Mouse (Mus musculus): Measurements from ENCODE around the gene Hist1h2ah. TPM values are rescaled to one million over a fixed set of nuclear protein-coding genes. Genes with fewer than 3 reads are reported as not detected.
"Not testable (repeated sequence)": the region's sequence is repeated elsewhere in the genome, so short reads cannot be mapped to it uniquely, and the experiment has no call there.

Hist1h2ah gene
- total RNA-seq (2014; rRNA removed) (67.7 and 136 TPM in 2 replicates), polyA plus RNA-seq (2015; fragmentation: Nextera tagmentation; extraction: Ambion mirVana) (2.2 and 10.5 TPM in 2 replicates)

DNA sequence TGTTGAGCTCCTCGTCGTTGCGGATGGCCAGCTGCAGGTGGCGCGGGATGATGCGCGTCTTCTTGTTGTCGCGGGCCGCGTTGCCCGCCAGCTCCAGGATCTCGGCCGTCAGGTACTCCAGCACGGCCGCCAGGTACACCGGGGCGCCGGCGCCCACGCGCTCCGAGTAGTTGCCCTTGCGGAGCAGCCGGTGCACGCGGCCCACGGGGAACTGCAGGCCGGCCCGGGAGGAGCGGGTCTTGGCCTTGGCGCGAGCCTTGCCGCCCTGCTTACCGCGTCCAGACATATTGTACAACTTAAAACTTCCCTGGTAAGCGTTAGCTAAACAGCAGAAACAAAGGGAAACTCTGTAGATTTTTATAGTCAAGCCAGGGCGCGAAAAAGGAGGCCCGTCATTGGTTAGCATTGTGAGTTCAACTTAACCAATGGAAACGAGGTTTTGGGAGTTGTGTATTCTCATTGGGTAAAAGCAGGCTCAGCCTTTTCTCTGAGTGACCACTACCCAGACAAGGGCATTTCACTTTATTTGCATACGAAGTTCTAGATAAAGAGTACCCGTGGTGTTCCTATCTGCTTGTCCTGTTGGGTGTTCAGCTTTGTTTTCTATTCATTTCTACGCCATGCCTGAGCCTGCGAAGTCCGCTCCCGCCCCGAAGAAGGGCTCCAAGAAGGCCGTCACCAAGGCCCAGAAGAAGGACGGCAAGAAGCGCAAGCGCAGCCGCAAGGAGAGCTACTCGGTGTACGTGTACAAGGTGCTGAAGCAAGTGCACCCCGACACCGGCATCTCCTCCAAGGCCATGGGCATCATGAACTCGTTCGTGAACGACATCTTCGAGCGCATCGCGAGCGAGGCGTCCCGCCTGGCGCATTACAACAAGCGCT lies at the start of gene Hist1h2ah, which contains the start of gene Hist1h2bk:
Gene Hist1h2ah, minus strand, starts transcription at position 302 of the 882 bp plus-strand sequence.
Gene Hist1h2bk, plus strand, starts transcription at position 604 of the 882 bp plus-strand sequence.
- not testable (repeated sequence) for H3K36me3 ChIP-seq (ENCODE audit: insufficient read depth, low read length); H3K4me1 ChIP-seq (ENCODE audit: insufficient read depth, low read length); H3K9me3 ChIP-seq (ENCODE audit: low read length); H3K27me3 ChIP-seq (ENCODE audit: insufficient read depth, low read length)
- 1% methylated on average over 22 of the region's 69 CpGs for WGBS
- Histone ChIP-seq H3K9ac (replicated peaks; ENCODE audit: low read length) (peak within 1 kb of the TSS; percentile 33; the same call in 1 of the 2 replicates), H3K4me2 (ENCODE audit: low read depth, low read length) (peak within 1 kb of the TSS; percentile 59), H3K4me3 (ENCODE audit: low read length) (peak within 1 kb of the TSS; percentile 37), H3K27ac (peak within 1 kb of the TSS; percentile 60; the same call in 1 of the 2 replicates)
- DNase-seq (ENCODE audit: low spot score) = peak; percentile 96
- peak; percentile 98 for ATAC-seq

DNA sequence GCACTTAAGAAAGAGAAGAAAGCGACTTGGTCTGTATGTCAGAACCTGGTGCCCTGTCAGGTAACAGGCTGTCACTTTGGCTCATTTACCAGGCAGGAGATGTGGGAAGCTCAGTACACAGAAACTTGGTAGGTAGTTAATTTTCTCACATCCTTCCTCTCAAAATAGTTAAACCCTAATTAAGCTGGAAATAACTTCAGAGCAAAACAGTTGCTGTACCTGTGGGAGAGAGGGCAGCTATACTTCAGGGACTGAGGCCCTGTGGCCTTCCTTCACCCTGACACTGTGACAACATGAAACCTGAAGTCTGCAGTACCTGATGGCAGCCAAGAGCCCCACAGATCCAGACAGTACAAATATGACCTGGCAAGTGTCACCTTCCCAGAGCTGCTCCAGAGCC lies 48.8 kb upstream of the Hist1h2ah start, which contains the start of gene Vmn1r188:
Gene Vmn1r188, plus strand, starts transcription at position 301 of the 400 bp plus-strand sequence.
- 77% methylated on average over 1 of the region's 1 CpGs for WGBS

DNA sequence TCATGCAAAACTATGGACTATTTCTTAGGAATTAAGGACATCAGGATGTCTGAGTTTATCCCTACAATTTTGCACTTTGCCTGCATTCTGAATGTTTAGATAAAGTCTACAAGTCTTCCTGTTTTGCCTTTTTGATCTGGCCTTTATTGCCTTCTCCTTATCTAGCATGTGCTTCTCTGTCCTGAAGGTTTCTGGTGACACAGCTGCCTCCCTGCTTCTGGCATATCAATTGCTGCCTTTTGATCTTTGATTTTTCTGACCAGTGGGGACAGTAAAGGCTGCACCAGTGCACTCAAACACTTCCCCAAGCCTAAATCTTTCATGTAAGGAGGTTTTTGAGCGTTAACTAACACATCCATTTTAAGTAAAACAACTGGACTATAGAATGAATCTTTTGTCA lies 28.1 kb upstream of the Hist1h2ah start:
- 84% methylated on average over 1 of the region's 1 CpGs for WGBS
- ATAC-seq = no peak
- no peak for TF ChIP-seq CTCF (IDR thresholded peaks at IDR 0.05; ENCODE audit: low read depth)
- Histone ChIP-seq H3K9ac (replicated peaks; ENCODE audit: low read length) (no peak overlapping the region), H3K4me3 (ENCODE audit: low read length) (no peak overlapping the region), H3K9me3 (ENCODE audit: low read length) (no peaks in the 10 kb centered on the region), H3K27ac (no peak overlapping the region), H3K36me3 (ENCODE audit: insufficient read depth, low read length) (no peaks in the 10 kb centered on the region), H3K4me1 (ENCODE audit: insufficient read depth, low read length) (no peaks in the 10 kb centered on the region), H3K4me2 (ENCODE audit: low read depth, low read length) (no peak overlapping the region), H3K27me3 (ENCODE audit: insufficient read depth, low read length) (no peaks in the 10 kb centered on the region)
- DNase-seq (ENCODE audit: low spot score) = no peak

More for the DNA sequence above, 48.8 kb upstream of the Hist1h2ah start, which contains the start of gene Vmn1r188:
- not testable (repeated sequence) for H3K4me2 ChIP-seq (ENCODE audit: low read depth, low read length); H3K27me3 ChIP-seq (ENCODE audit: insufficient read depth, low read length); DNase-seq (ENCODE audit: low spot score); H3K36me3 ChIP-seq (ENCODE audit: insufficient read depth, low read length); H3K9ac ChIP-seq (replicated peaks; ENCODE audit: low read length); H3K4me1 ChIP-seq (ENCODE audit: insufficient read depth, low read length); ATAC-seq; H3K9me3 ChIP-seq (ENCODE audit: low read length); H3K27ac ChIP-seq; H3K4me3 ChIP-seq (ENCODE audit: low read length)

DNA sequence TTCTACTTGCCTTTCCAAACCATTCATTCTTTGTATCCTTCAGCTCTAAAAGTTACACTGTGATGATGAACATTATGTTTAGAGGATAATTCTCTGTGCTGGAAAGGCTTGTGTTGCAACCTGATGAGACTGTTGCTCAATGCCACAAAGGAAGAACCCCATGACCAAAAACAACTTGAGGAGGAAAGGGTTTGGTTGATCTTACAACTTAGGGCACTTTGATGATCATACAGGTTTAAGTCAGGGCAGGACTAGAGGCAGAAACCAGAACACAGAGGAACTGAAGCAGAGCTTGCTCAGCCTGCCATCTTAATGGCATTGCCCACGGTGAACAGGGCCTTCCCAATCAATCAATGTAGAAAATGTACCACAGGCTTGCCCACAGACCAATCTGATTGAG lies 26.1 kb upstream of the Hist1h2ah start:
- H3K4me2 ChIP-seq (ENCODE audit: low read depth, low read length) = no peak overlapping the region
- no peak for ATAC-seq
- H3K36me3 ChIP-seq (ENCODE audit: insufficient read depth, low read length) = no peaks in the 10 kb centered on the region
- H3K4me3 ChIP-seq (ENCODE audit: low read length) = no peak overlapping the region
- WGBS = 78% methylated on average over 1 of the region's 1 CpGs
- no peaks in the 10 kb centered on the region for H3K4me1 ChIP-seq (ENCODE audit: insufficient read depth, low read length)
- no peak for TF ChIP-seq CTCF (IDR thresholded peaks at IDR 0.05; ENCODE audit: low read depth)
- H3K9me3 ChIP-seq (ENCODE audit: low read length) = no peaks in the 10 kb centered on the region
- H3K27ac ChIP-seq = no peak overlapping the region
- DNase-seq (ENCODE audit: low spot score) = no peak
- no peaks in the 10 kb centered on the region for H3K27me3 ChIP-seq (ENCODE audit: insufficient read depth, low read length)
- H3K9ac ChIP-seq (replicated peaks; ENCODE audit: low read length) = no peak overlapping the region

DNA sequence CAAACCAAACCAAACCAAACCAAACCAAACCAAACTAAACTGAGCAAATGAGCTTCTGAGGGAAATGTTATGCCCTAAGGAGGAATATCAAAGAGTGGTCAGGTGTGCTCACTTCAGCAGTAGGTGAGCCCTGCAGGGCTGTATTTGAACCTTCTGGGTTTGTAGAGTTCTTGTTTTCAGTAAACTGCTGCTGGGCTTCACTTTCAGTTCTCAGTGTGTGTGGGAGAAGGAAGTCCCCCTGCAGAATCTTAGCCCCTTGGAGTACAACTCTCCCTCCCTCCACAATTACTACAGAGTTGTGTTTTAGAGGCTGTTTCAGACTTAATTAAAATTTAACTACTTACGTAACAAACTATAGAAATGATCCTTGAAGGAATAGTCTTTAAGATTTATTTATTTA lies 18.4 kb upstream of the Hist1h2ah start:
- Histone ChIP-seq H3K27me3 (ENCODE audit: insufficient read depth, low read length) (no peaks in the 10 kb centered on the region), H3K4me1 (ENCODE audit: insufficient read depth, low read length) (no peaks in the 10 kb centered on the region), H3K4me3 (ENCODE audit: low read length) (no peak overlapping the region), H3K27ac (no peak overlapping the region), H3K4me2 (ENCODE audit: low read depth, low read length) (no peak overlapping the region), H3K9ac (replicated peaks; ENCODE audit: low read length) (no peak overlapping the region), H3K36me3 (ENCODE audit: insufficient read depth, low read length) (no peaks in the 10 kb centered on the region), H3K9me3 (ENCODE audit: low read length) (no peaks in the 10 kb centered on the region)
- ATAC-seq = no peak
- WGBS = 91% methylated on average over 1 of the region's 1 CpGs
- no peak for TF ChIP-seq CTCF (IDR thresholded peaks at IDR 0.05; ENCODE audit: low read depth)
- no peak for DNase-seq (ENCODE audit: low spot score)

DNA sequence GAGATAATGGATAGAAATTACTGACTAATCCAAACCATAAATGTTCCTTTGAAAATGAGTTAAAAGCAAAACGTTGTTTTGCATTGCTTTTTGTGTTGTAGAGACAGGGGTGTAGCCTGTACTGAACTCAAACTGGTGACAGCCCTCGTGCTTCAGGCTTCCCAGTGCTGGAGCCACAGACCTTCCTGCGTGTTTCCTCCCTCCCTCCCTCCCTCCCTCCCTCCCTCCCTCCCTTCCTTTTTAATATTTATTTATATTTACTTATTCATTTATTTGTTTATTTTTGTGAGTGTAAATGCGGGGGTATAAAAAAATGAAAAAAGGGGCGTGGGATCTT lies 16.1 kb upstream of the Hist1h2ah start:
- no peak for TF ChIP-seq CTCF (IDR thresholded peaks at IDR 0.05; ENCODE audit: low read depth)
- Histone ChIP-seq H3K9ac (replicated peaks; ENCODE audit: low read length) (peak overlapping the region; percentile 40; the same call in 1 of the 2 replicates), H3K27me3 (ENCODE audit: insufficient read depth, low read length) (no peaks in the 10 kb centered on the region), H3K27ac (peak overlapping the region; percentile 76; the same call in 1 of the 2 replicates), H3K4me3 (ENCODE audit: low read length) (peak overlapping the region; percentile 49), H3K9me3 (ENCODE audit: low read length) (no peaks in the 10 kb centered on the region), H3K4me2 (ENCODE audit: low read depth, low read length) (peak overlapping the region; percentile 67), H3K4me1 (ENCODE audit: insufficient read depth, low read length) (no peaks in the 10 kb centered on the region), H3K36me3 (ENCODE audit: insufficient read depth, low read length) (no peaks in the 10 kb centered on the region)
- 11% methylated on average over 5 of the region's 5 CpGs for WGBS
- DNase-seq (ENCODE audit: low spot score) (no peak), ATAC-seq (no peak)

Data from hindbrain, postnatal 0 days (tissue).